Mouse (Mus musculus) CD4-positive helper T cell, adult 2 months (primary cell): Measurements from ENCODE around the gene Tpp2.
A peak's percentile ranks its signal among the peaks of the same experiment; 100 is the strongest.
"Not testable (repeated sequence)": the region's sequence is repeated elsewhere in the genome, so short reads cannot be mapped to it uniquely, and the experiment has no call there.

Source experiments
- DNase-seq: peaks from one replicate; pipeline ENCODE4 v3.0.0-alpha.2; 2012; ENCODE audit warnings: low read depth, missing footprints, low spot score

Tpp2 gene

DNA sequence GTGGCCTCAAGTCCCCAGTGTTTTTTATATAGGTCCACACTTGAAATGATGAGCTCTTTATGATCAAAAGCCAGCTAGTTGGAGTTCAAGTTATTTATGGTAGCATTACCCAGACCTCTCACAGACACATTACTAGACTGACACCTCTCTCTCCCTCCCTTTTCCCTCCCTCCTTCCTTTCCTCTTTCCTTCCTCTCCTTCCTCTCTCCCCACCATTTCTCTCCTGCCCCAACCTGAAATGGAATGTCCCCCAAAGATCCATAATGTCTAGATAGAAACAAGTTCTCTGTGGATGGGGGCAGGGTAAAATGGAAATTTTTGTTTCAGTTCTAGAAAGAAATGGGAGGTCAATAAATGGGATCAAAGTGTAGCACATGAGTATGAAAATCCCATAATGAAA lies 86.5 kb downstream of the Tpp2 start, which contains the start of gene Mettl21c:
TSS of gene Mettl21c (minus strand) at position 101 of the 400 bp plus-strand sequence.
- DNase-seq, result no peak

DNA sequence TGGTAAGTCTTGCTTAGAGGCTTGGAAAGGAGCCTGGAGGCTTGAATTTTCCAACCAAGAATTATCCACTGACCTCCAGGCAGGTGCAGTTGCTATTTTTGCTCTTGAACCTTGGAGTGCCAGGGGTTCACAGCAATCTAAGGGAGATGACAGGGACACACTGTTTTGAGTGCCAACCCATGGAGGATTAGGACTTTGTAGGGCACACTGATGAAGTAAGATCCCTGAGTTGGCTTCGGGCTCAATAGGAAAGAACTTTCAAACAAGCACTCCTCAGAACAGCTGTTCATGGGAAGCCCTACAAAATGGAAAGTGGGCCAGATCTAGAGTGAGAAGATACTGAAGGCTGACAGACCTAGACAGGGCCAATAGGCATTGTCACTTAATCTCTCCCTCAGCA lies 89.2 kb downstream of the Tpp2 start:
- DNase-seq, result no peak

DNA sequence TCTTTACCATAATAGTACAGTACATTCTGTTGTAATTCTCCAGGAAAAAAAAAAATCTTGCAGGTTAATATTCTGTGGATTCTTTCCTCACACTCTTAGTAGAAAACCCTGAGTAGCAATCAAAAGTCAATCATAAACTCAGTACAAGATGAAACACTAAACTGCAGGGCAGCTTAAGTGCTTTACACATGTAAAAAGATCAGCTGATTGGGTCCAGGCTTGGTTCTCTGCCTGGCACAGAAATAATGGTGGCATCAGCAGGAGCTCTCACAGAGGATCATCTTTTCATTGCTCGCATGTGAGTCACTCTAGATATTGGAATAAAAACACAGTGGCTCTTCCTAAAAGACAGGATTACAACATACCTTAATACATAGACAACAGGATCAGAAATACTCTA lies 94.2 kb downstream of the Tpp2 start:
- no peak for DNase-seq

DNA sequence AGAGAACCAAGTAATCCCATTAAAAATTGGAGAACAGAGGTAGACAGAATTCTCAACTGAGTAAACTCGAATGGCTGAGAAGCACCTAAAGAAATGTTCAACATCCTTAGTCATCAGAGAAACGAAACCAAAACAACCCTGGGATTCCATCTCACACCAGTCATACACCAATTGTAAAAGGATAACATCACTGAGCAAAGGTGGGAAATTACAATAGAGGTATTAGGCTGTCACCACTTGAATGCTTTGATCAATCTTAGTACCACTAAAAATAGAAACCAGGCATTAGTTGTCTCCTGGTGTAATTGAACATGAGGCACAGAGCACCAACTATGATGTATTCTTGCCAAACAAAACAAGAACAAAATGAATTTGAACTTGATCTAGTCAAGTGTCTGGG lies 98.8 kb downstream of the Tpp2 start:
- DNase-seq, result no peak

DNA sequence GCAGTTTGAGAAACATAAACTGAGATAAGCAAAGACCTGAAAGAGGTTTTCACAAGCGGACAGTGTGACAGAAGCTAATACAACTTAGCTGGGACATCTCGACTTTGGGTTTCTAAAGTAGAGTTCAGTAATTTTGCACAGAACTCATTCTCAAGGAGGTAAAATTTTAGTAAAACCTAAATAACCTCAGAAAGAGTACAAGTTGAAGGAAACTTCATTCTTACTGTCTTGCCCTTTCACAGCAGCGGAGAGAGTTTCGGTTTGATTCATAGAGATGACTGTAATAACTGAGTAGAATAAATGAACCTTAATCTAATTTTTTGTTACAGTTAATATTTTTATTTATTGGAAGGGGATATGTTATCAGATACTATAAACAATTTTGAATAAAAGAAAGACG lies 99.5 kb downstream of the Tpp2 start:
- DNase-seq, result no peak

DNA sequence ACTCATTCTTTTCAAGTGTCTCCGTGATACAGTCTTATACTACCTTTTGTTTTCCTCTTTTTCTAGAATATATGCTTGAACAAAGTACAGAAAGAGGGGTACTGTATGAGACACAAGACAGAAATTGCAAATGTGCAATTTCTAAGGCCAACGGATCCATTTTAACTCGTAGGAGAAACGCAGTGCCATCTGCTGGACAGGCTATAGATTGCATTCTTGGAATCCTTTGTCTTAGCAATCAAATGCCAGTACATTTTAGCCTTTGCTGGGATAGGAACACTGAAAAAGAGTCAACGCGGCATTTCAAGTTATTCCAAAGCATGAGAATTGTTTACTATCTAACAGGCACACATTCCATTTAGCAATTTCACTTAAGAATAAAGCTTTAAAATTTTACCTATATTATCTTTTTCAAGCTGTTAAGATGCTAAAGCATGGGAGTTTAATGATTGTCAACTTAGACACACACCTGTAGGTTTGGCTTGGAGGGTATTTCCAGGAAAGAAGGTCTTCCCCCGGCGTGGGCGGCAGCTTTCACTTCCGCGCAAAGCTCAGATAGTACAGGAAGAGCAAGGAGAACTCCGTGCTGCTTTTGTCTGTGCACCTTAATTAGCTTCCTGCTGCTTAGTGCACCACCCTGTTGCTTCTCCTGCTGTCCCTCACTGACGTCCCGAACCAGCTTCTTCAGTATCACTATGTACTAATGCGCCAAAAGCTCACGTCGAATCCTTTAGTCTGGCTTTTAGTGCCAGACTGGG lies 108.5 kb downstream of the Tpp2 start:
- peak; percentile 80 for DNase-seq

DNA sequence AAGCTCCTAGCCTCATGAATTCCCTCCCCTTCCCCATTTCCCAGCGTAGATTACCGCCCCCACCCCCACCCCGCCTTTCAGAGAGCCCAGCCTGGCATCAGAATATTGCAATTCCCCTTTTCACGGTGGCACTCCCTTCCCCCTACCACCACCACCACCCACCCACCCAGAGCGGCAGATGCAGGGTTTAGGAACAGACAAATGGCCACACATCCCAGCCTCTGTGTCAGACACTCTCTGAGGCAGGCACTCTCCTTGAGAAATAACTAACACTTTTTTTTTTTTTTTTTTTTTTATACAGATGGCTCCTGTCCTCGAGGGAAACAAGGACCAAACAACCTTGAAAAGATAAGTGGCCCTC lies 109.1 kb downstream of the Tpp2 start:
- no peak for DNase-seq

DNA sequence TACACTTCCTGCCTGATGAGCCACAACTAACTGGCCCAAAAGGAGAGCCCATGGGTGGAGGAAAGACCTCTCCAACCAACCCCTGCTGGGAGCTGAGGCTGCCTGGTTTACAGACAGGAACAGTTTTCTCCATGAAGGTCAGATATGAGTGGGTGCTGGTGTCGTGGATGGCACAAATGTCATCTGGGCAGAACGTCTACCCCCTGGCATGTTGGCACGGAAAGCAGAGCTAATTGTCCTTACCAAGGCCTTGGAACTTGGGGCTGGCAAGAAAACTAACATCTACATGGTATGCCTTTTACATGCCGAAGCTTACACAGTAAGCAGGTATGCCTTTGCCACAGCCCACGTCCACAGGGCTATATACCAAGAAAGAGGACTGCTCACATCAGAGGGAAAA lies 112.2 kb downstream of the Tpp2 start:
- DNase-seq, result not testable (repeated sequence)

DNA sequence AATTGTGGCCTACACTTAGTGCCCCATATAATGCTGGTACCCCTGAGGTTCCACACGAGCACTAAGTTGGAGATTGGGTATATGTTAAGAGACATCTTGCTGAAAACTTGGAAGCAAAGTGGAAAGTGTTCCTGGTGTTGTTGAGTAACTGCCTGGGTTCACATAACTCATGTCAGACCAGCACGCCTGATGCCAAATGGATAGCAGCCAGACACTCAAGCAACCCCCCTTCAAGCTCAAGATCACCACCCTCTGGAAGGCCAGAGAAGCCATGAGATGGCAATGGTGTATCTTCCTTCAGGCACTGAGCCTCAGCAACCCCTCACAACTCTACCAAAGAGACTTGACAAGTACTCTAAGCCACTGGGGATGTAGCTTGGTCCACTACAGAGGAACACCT lies 113.1 kb downstream of the Tpp2 start:
- no peak for DNase-seq
